Mouse (Mus musculus) hindbrain, embryonic 10.5 days (tissue): ENCODE measurements around the gene Tmem59. TPM values are rescaled to one million over a fixed set of nuclear protein-coding genes. Genes with fewer than 3 reads are reported as not detected.

Experiments
- DNase-seq: peaks from one replicate; pipeline ENCODE4 v3.0.0-alpha.2; 2017; ENCODE audit warnings: low spot score
- H3K27ac ChIP-seq: fragments of 300-500 bp; sonication (generic); 2 replicates; pipeline ENCODE4 v1.5.1; 2016; ENCODE audit warnings: mild to moderate bottlenecking, moderate library complexity
- H3K27me3 ChIP-seq: fragments of 300-500 bp; sonication (generic); 2 replicates; pipeline ENCODE4 v1.6.1; 2016; ENCODE audit warnings: mild to moderate bottlenecking; ENCODE audit not compliant: poor library complexity, insufficient read depth, severe bottlenecking
- H3K36me3 ChIP-seq: fragments of 300-500 bp; sonication (generic); 2 replicates; pipeline ENCODE4 v1.6.1; 2016; ENCODE audit warnings: mild to moderate bottlenecking, moderate library complexity
- H3K4me1 ChIP-seq: fragments of 300-500 bp; sonication (generic); replicated peaks from 2 replicates; pipeline ENCODE4 v1.6.1; 2016; ENCODE audit warnings: mild to moderate bottlenecking
- H3K4me3 ChIP-seq: fragments of 300-500 bp; sonication (generic); 2 replicates; pipeline ENCODE4 v1.5.1; 2016; ENCODE audit warnings: mild to moderate bottlenecking, moderate library complexity
- H3K9me3 ChIP-seq: fragments of 300-500 bp; sonication (generic); 2 replicates; pipeline ENCODE4 v1.6.1; 2016; ENCODE audit warnings: mild to moderate bottlenecking, moderate library complexity
- WGBS: fragments of 180-500 bp; shearing (Covaris S2); methylation state at CpG from one replicate; pipeline ENCODE4 v1.1.7; 2016; 5-methylcytosine and 5-hydroxymethylcytosine counted together
- polyA plus RNA-seq: library from polyadenylated mRNA; unstranded; fragments of >200 nt; fragmentation: Nextera tagmentation; extraction: Ambion mirVana; gene quantifications from 2 replicates; pipeline ENCODE4 v1.2.1, GENCODE M21; 2016

The Tmem59 gene
- polyA plus RNA-seq, 1 experiment from 2014 or later: 340 TPM

DNA sequence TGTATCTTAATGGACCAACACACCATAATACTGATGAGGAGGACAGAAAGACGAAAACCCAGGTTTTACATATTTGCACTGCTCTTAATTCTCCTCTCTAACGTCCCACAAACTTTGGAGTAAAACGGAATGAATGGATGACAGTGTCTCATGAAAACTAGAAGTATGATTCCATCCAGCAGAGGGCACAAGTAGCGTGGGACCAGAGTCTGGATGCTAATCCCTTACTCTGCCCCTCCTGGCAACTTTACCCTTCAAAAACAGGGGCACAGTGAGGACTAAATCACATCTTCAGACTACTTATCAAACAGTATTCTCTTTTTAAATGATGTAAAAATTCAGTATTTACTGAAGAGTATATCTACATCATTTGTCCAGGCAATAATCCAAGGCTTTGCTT lies 72.3 kb downstream of the Tmem59 start:
- WGBS: 31% methylated on average over 4 of the region's 4 CpGs
- Histone ChIP-seq H3K27ac (no peak overlapping the region), H3K36me3 (peaks cover 13% of the 10 kb centered on the region), H3K27me3 (no peaks in the 10 kb centered on the region), H3K4me3 (no peak overlapping the region), H3K4me1 (peaks cover 47% of the 10 kb centered on the region), H3K9me3 (no peaks in the 10 kb centered on the region)
- DNase-seq: peak; percentile 26

Other genes starting within 250 kb of the Tmem59 start
- gene Mrpl37, start 111.5 kb upstream of the Tmem59 start, polyA plus RNA-seq: 116 and 121 TPM in 2 replicates
- 7.6 and 8.9 TPM in 2 replicates for gene Cyb5rl, start 111.4 kb upstream of the Tmem59 start, polyA plus RNA-seq
- 0.30 TPM in 2 replicates for gene Cdcp2, start 81.5 kb upstream of the Tmem59 start, polyA plus RNA-seq
- gene Tceanc2, start 717 bp downstream of the Tmem59 start, polyA plus RNA-seq: 23.1 and 30.2 TPM in 2 replicates
- not detected in 2 replicates for gene Ldlrad1, start 30.8 kb downstream of the Tmem59 start, polyA plus RNA-seq
- 76.5 and 83.5 TPM in 2 replicates for gene Lrrc42, start 75.1 kb downstream of the Tmem59 start, polyA plus RNA-seq
- 24.5 and 36.3 TPM in 2 replicates for gene Hspb11, start 75.2 kb downstream of the Tmem59 start, polyA plus RNA-seq
- gene Dio1, start 128.8 kb downstream of the Tmem59 start, polyA plus RNA-seq: not detected in 2 replicates
- gene Yipf1, start 136.0 kb downstream of the Tmem59 start, polyA plus RNA-seq: 42.0 and 48.2 TPM in 2 replicates
- 35.1 and 48.3 TPM in 2 replicates for gene Ndc1, start 189.4 kb downstream of the Tmem59 start, polyA plus RNA-seq